Mouse (Mus musculus): ENCODE results near the gene Dpp10. TPM values are rescaled to one million over a fixed set of nuclear protein-coding genes. Genes with fewer than 3 reads are reported as not detected.

The Dpp10 gene
- total RNA-seq (2015) (not detected in 2 replicates), total RNA-seq (2017) (not detected in 2 replicates)

DNA sequence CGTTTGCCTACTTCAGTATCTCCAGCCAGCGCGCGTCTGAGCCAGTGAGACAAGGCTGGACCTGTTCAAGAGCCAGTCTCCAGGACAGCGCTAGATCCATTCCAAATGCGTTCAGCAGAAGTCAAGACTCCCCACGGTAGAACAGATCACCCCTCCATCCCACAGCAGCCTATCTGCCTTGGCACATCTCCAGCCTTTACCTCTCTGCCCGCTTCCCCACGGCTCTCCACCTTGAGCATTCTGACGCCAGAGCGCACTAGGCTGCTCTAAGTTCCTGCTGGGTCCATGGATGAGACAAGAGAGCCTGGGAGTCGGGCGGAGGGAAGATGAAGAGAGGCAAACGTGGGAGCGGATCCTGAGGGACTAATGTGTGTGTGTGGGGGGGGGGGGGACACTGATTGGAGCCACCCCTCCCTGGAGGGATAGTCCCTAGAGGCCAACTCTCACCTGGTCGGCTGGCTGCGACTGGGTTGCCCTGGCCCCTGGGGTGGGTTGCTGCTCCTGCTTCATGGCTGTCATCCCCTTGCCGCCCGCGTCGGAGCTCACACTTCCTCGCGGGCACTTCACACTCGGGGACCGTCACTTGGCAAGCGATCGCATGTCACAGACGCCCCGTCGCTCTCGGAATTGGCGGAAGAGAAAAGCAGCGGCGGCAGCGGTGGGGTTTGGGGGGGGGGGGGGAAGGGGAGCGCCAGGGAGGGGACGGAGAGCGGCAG, at the start of gene Dpp10:
Gene Dpp10 (minus strand): TSS at position 635 of the 716 bp plus-strand sequence.
- ATAC-seq (replicated peaks; ENCODE audit: poor library complexity), result 0 out of 2 replicates have a peak, but pooled peaks have one; percentile 9

DNA sequence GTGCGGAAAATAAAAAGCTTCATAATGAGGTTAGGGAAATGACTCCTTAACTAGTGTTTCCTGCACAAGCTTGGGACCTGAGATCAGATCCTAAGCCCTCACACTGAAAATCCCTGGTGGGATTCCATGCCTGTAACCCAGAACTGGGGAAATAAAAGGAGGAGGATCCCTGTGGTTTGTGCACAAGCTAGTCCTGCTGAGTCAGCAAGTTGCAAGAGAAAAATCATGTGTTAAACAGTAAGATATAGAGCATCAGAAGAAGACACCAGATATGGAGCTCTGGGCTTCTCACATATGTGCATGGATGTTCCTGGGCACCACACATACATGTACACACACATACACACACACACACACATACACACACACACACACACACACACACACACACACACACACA, 3.2 kb upstream of the Dpp10 start:
- no peak for ATAC-seq (replicated peaks; ENCODE audit: poor library complexity)

- ATAC-seq (replicated peaks; ENCODE audit: poor library complexity), result no peak
These were observed 472 bp upstream of the Dpp10 start for GRCm38 (mm10) chr1:124045761-124046300.

GRCm38 (mm10) chr1:124044161-124044560, 1.2 kb downstream of the Dpp10 start:
- ATAC-seq (replicated peaks; ENCODE audit: poor library complexity), result no peak

GRCm38 (mm10) chr1:124043421-124043820, 1.9 kb downstream of the Dpp10 start:
- ATAC-seq (replicated peaks; ENCODE audit: poor library complexity), result no peak

DNA sequence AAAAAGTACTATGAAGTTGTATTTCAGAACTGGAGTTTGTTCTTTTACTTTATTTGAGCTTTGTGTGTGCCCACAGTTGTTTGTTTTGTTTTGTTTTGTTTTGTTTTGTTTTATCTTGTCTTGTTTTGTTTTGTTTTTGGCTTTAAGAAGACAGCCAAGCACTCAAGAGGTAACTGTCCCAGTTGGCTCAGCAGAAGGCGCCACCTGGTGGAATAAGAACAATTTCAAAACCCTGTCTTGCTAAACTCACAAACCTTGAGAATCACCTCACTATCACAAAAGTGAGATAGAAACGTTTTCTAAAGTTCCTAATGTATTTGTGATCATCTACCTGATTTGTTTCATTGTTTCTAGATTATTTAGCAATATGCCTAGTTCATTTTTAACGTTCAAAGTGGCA, 3.8 kb downstream of the Dpp10 start:
- no peak for ATAC-seq (replicated peaks; ENCODE audit: poor library complexity)

- ATAC-seq (replicated peaks; ENCODE audit: poor library complexity), result no peak
These were observed 9.9 kb downstream of the Dpp10 start for GRCm38 (mm10) chr1:124035306-124035990.

GRCm38 (mm10) chr1:124032677-124033076, 12.7 kb downstream of the Dpp10 start:
- ATAC-seq (replicated peaks; ENCODE audit: poor library complexity), result no peak

DNA sequence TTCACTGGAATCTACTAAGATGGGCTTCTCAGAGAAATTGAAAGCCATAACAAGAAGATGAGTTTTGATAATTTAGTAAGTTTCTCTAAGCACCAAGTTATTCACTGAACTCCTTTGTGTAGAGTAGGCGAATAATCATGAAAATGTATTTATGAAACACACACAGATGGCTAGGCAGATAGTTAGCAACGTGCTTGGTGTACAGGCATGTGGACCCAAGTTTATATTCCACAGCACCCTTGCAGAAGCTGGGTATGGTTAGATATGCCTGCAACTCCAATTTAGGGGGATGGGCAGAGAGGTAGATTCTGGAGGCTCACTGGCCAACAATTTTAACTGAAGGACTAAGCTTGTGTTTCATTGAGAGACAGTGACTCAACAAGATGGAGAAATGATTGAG, 13.4 kb downstream of the Dpp10 start:
- ATAC-seq (replicated peaks; ENCODE audit: poor library complexity), result no peak

GRCm38 (mm10) chr1:124002797-124003196, 42.6 kb downstream of the Dpp10 start:
- ATAC-seq (replicated peaks; ENCODE audit: poor library complexity), result no peak

- no peak for ATAC-seq (replicated peaks; ENCODE audit: poor library complexity)
These were observed 49.6 kb downstream of the Dpp10 start for GRCm38 (mm10) chr1:123995780-123996179.

- no peak for ATAC-seq (replicated peaks; ENCODE audit: poor library complexity)
These were observed 59.9 kb downstream of the Dpp10 start for GRCm38 (mm10) chr1:123985324-123986024.

- ATAC-seq (replicated peaks; ENCODE audit: poor library complexity), result no peak
These were observed 66.8 kb downstream of the Dpp10 start for GRCm38 (mm10) chr1:123978597-123978996.

DNA sequence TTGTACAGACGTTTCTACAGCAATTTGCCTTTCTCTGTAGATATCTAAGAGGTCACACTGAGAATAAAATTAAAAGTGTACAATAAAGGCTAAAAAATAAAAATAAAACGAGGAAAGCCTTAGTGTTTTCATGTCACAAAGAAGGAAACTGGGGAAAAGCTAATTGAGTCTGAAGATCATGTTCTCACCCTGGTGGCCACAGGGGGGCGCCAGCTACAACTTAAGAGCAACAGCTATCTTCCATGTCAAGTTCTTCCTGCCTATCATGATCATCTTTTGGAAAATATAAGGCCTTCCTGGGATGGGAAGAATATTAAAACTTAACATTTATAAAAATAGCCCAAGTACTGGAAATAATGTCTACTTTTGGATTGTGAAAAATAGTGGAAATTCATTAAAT, 70.7 kb downstream of the Dpp10 start:
- ATAC-seq (replicated peaks; ENCODE audit: poor library complexity), result no peak

DNA sequence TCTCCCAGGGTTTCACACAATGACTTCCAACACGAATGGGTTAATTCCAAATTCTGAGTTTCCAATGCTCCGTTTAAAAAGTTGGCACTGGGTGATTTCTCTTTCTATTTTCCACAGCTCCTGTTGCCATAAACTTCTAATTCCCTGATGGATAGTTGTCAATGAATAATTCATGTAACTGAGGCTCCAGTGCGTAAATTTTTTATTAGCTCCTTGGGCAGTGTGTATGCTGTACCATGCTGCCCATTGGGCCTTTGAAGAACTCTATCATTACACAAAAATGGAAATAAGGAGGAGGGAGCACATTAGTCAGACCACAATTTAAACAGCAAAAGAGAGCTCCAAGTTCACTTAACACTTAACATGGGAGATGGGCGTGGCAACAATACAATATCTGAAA, 99.2 kb downstream of the Dpp10 start:
- ATAC-seq (replicated peaks; ENCODE audit: poor library complexity), result no peak

- no peak for ATAC-seq (replicated peaks; ENCODE audit: poor library complexity)
These were observed 104.5 kb downstream of the Dpp10 start for GRCm38 (mm10) chr1:123940826-123941225.

DNA sequence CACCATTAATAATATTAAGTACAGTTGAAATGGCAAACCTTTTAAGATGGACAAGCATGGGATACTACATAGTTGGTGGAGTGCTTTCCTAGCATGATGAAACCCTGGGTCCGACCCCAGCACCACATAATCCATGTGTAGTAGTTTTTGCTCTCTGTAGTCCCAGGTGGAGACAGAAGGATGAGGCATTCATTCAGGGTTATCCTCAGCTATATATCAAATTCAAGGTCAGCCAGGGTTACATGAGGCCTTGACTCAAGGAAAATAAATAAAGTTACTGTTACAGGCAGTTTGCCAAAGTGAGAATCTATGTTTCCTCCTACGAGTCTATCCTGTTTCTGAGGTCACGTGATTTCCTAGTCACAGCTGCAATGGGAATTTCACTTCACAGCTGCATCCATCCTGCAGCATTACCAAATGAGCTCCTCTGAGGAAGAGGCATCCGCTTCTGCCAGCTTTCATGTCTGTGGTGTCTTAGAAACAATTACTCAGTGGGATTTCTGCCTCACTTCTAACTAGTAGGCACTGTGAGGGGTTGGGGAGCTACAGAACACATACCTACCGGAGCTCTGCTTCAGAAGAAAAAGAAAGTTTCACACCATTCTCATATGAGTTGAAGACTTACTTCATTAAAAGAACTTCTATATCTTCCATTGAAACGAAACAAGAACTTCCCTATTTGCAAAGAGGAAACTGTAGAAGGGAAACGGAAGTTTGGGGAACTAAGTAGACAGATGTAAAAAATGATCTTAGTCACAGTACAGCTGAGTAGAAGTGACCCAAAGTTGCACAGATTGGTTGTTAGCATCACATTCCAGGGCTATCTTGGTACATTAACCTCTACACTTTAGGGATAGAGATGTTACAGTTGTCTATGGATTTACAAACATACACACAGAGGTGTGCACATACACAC, 111.3 kb downstream of the Dpp10 start:
- ATAC-seq (replicated peaks; ENCODE audit: poor library complexity), result peak; percentile 97

- no peak for ATAC-seq (replicated peaks; ENCODE audit: poor library complexity)
These were observed 117.4 kb downstream of the Dpp10 start for GRCm38 (mm10) chr1:123928003-123928370.

GRCm38 (mm10) chr1:123927278-123928002, 117.9 kb downstream of the Dpp10 start:
- no peak for ATAC-seq (replicated peaks; ENCODE audit: poor library complexity)

- ATAC-seq (replicated peaks; ENCODE audit: poor library complexity), result no peak
These were observed 120.5 kb downstream of the Dpp10 start for GRCm38 (mm10) chr1:123924905-123925304.

Measured in megakaryocyte progenitor cell, adult 5-6 weeks (primary cell).